8 mouse cellular contexts compared by ENCODE assay signal in the genomic region with DNA sequence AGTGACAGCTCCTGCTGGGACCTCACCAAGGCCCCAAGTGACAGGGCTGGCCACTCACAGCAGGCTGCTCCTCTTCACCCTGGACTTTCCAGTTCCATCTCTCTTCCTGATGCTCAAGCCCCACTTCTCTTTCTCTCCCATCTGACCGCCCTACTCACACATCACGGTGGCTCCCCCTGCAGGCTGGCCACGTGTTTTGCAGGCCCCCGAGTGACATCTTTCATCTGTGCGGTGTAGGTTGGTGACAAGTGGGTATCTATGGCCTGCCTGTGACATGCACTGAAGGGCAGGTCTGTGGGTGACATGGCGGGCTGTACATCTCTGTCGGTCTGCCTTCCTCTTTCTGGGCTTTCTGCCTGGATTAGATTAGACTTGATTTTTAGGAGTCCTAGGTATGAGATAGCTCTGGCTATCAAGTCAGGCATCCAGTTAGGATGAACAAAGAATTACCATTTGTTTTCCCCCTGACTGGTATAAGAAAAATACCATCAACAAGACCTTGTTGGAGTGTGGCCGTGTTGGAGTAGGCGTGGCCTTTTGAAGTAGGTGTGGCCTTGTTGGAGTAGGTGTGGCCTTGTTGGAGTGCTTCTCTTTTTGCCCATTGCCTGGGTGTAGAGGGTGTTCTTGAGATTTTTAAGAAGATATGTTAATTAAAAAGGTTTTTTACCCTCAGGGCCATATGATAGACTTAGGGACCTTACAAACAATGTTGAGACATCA.
DNase-seq lines count a peak whose midpoint lies in the region; ATAC-seq and TF ChIP-seq lines count a peak whose summit lies in the region.

No protein-coding gene starts in this region.

- H3K4me3 ChIP-seq in lung, postnatal 0 days (ENCODE audit: low read depth, low read length), result no peak overlapping the region
- no peak overlapping the region for H3K4me3 ChIP-seq in embryonic fibroblast, embryonic 13.5 days (ENCODE audit: insufficient read depth, low read length)

- H3K27me3 ChIP-seq in lung, postnatal 0 days (replicated peaks; ENCODE audit: insufficient read depth, low read length), result no peaks in the 10 kb centered on the region

- no peak for TF ChIP-seq POLR2A in embryonic fibroblast, embryonic 13.5 days (IDR thresholded peaks at IDR 0.05; ENCODE audit: low read depth, low read length)

- H3K36me3 ChIP-seq in lung, postnatal 0 days (ENCODE audit: insufficient read depth, low read length), result no peaks in the 10 kb centered on the region

- WGBS in lung, postnatal 0 days, result 60% methylated on average over 9 of the region's 9 CpGs

- no peak for ATAC-seq in lung, postnatal 0 days
- no peak for ATAC-seq in erythroid progenitor cell, adult 5-6 weeks (replicated peaks; ENCODE audit: low FRiP score, poor library complexity, severe bottlenecking)

- H3K27ac ChIP-seq in lung, postnatal 0 days (ENCODE audit: low read length), result no peak overlapping the region
- H3K27ac ChIP-seq in embryonic fibroblast, embryonic 13.5 days (ENCODE audit: insufficient read depth, low read length), result no peak overlapping the region

- peak; percentile 67 for TF ChIP-seq CTCF in lung, postnatal 0 days (IDR thresholded peaks at IDR 0.05)
- TF ChIP-seq CTCF in embryonic fibroblast, embryonic 13.5 days (IDR thresholded peaks at IDR 0.05; ENCODE audit: borderline replicate concordance, insufficient read depth, low read length), result peak; percentile 30; the same call in 1 of the 2 replicates

- peak; percentile 27 for DNase-seq in adrenal gland, postnatal 25 days
- no peak for DNase-seq in adrenal gland, postnatal 4 days (ENCODE audit: low spot score in 2 of 2)
- DNase-seq in lung, postnatal 0 days (ENCODE audit: low spot score), result peak; percentile 38
- DNase-seq in lung, postnatal 25 days (ENCODE audit: low spot score), result no peak
- peak; percentile 32 to 74 for DNase-seq in spleen, postnatal 10 days (ENCODE audit: low spot score in 2 of 2)
- DNase-seq in left cerebral cortex, postnatal 25 days (ENCODE audit: low spot score in 2 of 2), result no peak

- H3K4me2 ChIP-seq in lung, postnatal 0 days (replicated peaks; ENCODE audit: low read depth, low read length), result no peak overlapping the region

- H3K4me1 ChIP-seq in lung, postnatal 0 days (ENCODE audit: insufficient read depth, low read depth, low read length), result no peaks in the 10 kb centered on the region
- H3K4me1 ChIP-seq in embryonic fibroblast, embryonic 13.5 days (ENCODE audit: control insufficient read depth, insufficient read depth, low read length), result no peaks in the 10 kb centered on the region

- TF ChIP-seq EP300 in lung, postnatal 0 days (IDR thresholded peaks at IDR 0.05), result no peak

- no peaks in the 10 kb centered on the region for H3K9me3 ChIP-seq in lung, postnatal 0 days (ENCODE audit: low read length)

- H3K9ac ChIP-seq in lung, postnatal 0 days (replicated peaks; ENCODE audit: low read depth), result no peak overlapping the region

- intact Hi-C loops in left cerebral cortex, postnatal 25 days (cut with DNase I), result no loop called here

Comparison
In these comparisons a context has a peak if more than half of its experiments do, and no peak if none do; other contexts are left out.
1. DNase-seq: peak in adrenal gland, postnatal 25 days (single experiment), lung, postnatal 0 days (single experiment) and spleen, postnatal 10 days (2 of 2); none in adrenal gland, postnatal 4 days (0 of 2), lung, postnatal 25 days (single experiment) and left cerebral cortex, postnatal 25 days (0 of 2).